Mouse (Mus musculus) testis, adult 2 months (tissue): ENCODE measurements around the gene Sgsm3. TPM values are rescaled to one million over a fixed set of nuclear protein-coding genes. Genes with fewer than 3 reads are reported as not detected.

Experiments
- H3K27ac ChIP-seq: fragments of 200-500 bp; 2 replicates; pipeline ENCODE4 v1.5.1; 2012; ENCODE audit warnings: low read depth, low read length; ENCODE audit not compliant: control insufficient read depth, insufficient read depth
- H3K27me3 ChIP-seq: fragments of 200-500 bp; 2 replicates; pipeline ENCODE4 v1.6.1; 2012; ENCODE audit warnings: mild to moderate bottlenecking, low read length, moderate library complexity; ENCODE audit not compliant: control insufficient read depth, insufficient read depth
- H3K36me3 ChIP-seq: fragments of 200-500 bp; 2 replicates; pipeline ENCODE4 v1.6.1; 2012; ENCODE audit warnings: mild to moderate bottlenecking, low read length; ENCODE audit not compliant: control insufficient read depth, insufficient read depth
- H3K4me1 ChIP-seq: fragments of 200-500 bp; 2 replicates; pipeline ENCODE4 v1.6.1; 2012; ENCODE audit warnings: low read length; ENCODE audit not compliant: control insufficient read depth, insufficient read depth
- H3K4me3 ChIP-seq: fragments of 200-500 bp; 2 replicates; pipeline ENCODE4 v1.5.1; 2012; ENCODE audit warnings: low read depth, mild to moderate bottlenecking, low read length, moderate library complexity, mixed read lengths; ENCODE audit not compliant: control insufficient read depth
- CTCF ChIP-seq: fragments of 200-500 bp; IDR thresholded peaks from 2 replicates; pipeline ENCODE4 v1.5.1; 2012; ENCODE audit warnings: low read depth, mild to moderate bottlenecking, inconsistent platforms, low read length, moderate library complexity; ENCODE audit not compliant: control insufficient read depth, insufficient read depth, insufficient replicate concordance
- POLR2A ChIP-seq: fragments of 200-500 bp; IDR thresholded peaks from 2 replicates; pipeline ENCODE4 v1.6.1; 2012; ENCODE audit warnings: low read depth, mild to moderate bottlenecking, inconsistent platforms, low read length, moderate library complexity; ENCODE audit not compliant: control insufficient read depth
- polyA plus RNA-seq: library from polyadenylated mRNA; depleted of rRNA; stranded (reverse); fragments of >200 nt; gene quantifications from 2 replicates; pipeline ENCODE4 v1.2.3, GENCODE M21; 2012

Sgsm3 gene
- polyA plus RNA-seq, 1 experiment, result 79.5 TPM

DNA sequence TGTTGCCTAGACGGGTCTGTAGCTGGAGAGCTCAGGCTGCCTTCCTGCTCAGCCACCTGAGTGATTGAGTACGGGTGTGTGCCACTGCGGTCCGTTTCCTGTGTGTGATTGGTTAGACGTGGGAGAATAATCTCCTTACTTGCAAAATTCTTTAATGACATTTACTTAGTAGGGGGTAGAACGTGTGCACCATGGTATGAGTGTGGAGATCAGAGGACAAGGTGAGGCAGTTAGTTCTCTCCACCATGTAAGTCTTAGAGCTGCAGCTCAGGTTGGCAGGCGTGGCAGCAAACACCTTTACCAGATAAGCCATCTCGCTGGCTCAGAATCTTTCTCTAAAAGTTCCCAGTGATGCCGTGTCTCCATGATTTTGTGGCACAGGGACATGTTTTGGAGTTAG is 23.6 kb upstream of the Sgsm3 start:
- Histone ChIP-seq H3K36me3 (no peaks in the 10 kb centered on the region; the same call in 1 of the 2 replicates), H3K27ac (no peak overlapping the region)
- no peak for TF ChIP-seq POLR2A
- TF ChIP-seq CTCF, result no peak

DNA sequence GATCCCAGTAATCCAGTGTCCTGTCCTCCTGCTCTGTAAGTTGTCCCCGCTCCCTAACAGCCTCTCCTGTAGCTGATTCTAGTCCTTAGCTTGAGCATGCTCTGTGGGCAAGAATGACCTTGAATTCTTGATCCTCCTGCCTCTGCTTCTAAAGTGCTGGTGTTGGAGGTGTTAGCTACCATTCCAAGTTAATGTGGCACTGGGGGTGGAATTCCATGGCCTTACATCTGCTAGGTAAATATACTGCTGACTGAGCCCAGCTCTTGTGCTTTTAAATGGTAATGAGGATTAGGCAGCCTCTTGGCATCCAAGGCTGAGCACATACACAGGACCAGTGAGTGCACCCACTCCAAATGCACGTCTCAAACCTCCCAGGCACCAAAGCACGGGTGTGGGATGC is 22.7 kb upstream of the Sgsm3 start:
- no peak overlapping the region for H3K27ac ChIP-seq
- H3K27me3 ChIP-seq, result no peaks in the 10 kb centered on the region
- no peaks in the 10 kb centered on the region; the same call in 1 of the 2 replicates for H3K36me3 ChIP-seq
- H3K4me1 ChIP-seq, result no peaks in the 10 kb centered on the region
- TF ChIP-seq POLR2A (no peak), CTCF (no peak)
- H3K4me3 ChIP-seq, result no peak overlapping the region

More for the DNA sequence above, 23.6 kb upstream of the Sgsm3 start:
- no peak overlapping the region for H3K4me3 ChIP-seq
- 0 out of 2 replicates have a peak, but pooled peaks cover 2% of the 10 kb centered on the region for H3K4me1 ChIP-seq
- H3K27me3 ChIP-seq, result no peaks in the 10 kb centered on the region

DNA sequence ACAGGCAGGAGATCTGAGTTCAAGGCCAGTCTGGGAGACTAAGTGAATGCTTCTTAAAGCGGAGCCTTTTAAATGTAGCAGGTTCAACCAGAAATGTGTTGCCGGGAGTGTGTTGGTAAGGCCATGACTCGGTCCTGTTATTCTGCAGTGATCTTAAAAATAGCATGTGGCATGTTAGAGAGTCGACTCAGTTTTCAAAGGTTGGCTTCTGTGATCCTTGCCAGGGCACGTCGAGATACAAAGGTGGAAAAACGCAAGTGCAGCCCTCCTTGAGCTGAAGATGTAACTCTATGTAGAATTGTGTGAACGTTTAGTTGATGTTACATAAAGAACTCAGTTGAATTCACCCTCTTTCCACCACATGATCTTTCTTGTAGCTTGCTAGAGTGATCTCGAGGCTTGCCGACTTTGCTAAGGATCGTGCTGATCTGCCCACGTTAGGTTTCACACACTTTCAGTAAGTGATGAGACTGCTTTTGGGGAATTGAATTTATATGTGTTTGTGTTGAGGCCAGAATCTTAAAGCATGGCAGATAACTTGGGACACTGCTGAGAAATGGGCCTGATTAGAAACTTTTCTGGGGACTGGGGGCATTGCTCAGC is 21.6 kb upstream of the Sgsm3 start:
- H3K4me3 ChIP-seq, result no peak overlapping the region
- no peaks in the 10 kb centered on the region for H3K4me1 ChIP-seq
- no peaks in the 10 kb centered on the region for H3K27me3 ChIP-seq
- peaks cover 1% of the 10 kb centered on the region; the same call in 1 of the 2 replicates for H3K36me3 ChIP-seq
- H3K27ac ChIP-seq, result no peak overlapping the region
- TF ChIP-seq CTCF (no peak), POLR2A (no peak)

DNA sequence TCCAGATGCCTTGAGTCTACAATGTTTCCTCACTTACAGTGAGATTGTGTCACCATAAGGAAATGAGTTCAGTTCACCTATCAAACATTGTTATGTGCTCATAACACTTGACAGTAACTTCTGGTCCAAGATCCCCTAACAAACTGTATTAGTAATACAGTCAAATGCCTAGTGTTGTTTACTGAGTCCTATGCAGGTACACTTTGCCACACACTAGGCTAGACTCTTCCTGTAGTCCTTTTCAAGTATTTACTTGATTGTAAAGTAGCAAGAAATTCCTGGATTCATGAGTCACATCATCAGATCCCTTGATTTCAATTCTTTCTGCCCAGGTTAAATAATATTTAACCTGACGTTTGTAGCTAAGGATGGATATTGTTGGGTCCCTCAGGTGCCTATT is 8.2 kb upstream of the Sgsm3 start:
- Histone ChIP-seq H3K4me1 (peaks cover 2% of the 10 kb centered on the region), H3K27me3 (no peaks in the 10 kb centered on the region), H3K36me3 (peaks cover 8% of the 10 kb centered on the region), H3K27ac (no peak overlapping the region), H3K4me3 (no peak overlapping the region)
- TF ChIP-seq POLR2A (no peak), CTCF (no peak)

DNA sequence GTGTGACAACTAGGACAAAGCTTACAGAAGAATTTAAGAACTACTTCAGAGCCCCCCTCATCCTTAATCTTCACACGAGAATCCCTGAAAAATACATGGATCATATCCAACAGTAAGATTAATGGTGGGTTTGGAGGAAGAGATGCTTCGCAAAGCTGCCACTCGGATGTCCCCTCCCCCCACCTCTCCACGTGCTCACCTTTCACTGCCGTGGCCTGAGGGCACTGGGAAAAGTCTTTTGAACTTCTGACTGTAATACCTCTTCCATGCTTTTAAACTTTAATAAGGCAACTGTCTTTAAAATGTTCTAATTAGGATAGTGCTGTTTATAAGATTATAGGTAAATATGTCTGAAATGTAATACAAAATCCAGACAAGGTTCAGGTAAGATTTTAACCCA is 3.3 kb upstream of the Sgsm3 start:
- no peak overlapping the region for H3K4me3 ChIP-seq
- peaks cover 2% of the 10 kb centered on the region for H3K36me3 ChIP-seq
- H3K4me1 ChIP-seq, result peaks cover 9% of the 10 kb centered on the region
- no peaks in the 10 kb centered on the region for H3K27me3 ChIP-seq
- TF ChIP-seq CTCF (no peak), POLR2A (no peak)
- H3K27ac ChIP-seq, result no peak overlapping the region

DNA sequence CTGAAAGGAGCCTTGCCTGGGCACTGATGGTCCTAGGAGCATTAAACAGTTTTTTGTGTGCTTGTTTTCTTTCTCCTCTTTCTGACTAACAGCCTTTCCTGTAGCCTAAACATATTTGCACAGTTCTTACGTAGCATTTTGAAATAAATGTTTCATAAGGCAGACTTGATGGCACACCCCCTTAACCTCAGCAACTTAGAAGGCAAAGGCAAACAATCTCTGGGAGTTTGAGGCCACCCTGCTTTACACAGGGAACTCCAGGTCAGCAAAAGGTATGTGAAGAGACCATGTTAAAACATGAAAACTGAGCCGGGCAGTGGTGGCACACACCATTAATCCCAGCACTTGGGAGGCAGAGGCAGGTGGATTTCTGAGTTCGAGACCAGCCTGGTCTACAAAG is 1.9 kb upstream of the Sgsm3 start:
- H3K4me1 ChIP-seq, result peaks cover 9% of the 10 kb centered on the region
- TF ChIP-seq CTCF (no peak), POLR2A (no peak)
- H3K36me3 ChIP-seq, result no peaks in the 10 kb centered on the region
- H3K4me3 ChIP-seq, result no peak overlapping the region
- no peak overlapping the region for H3K27ac ChIP-seq
- H3K27me3 ChIP-seq, result no peaks in the 10 kb centered on the region

DNA sequence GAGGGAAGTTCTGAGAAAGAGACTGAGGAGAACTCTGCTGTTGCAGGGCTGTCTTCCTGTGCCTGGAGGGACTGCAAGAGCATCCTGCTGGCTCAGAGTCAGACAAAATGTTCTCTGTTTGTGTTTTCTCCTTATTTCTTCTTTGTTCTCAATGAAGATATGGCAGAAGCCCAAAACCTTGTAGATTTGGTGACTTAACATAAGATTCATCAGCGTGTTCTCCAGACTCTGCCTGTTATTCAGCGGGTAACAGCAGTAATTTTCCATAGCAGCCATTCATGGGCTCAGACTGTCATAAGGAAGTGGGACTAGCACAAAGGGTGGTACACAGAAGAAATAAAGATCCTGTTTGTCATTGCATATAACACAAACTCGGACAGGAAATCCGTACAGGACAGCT is 2.0 kb downstream of the Sgsm3 start:
- Histone ChIP-seq H3K36me3 (no peaks in the 10 kb centered on the region), H3K4me1 (peaks cover 9% of the 10 kb centered on the region), H3K27me3 (no peaks in the 10 kb centered on the region), H3K4me3 (no peak overlapping the region; the same call in 1 of the 2 replicates), H3K27ac (no peak overlapping the region)
- TF ChIP-seq POLR2A (no peak), CTCF (no peak)
